Mouse (Mus musculus) hindbrain, postnatal 0 days (tissue): ENCODE measurements around the gene Crygd. TPM values are rescaled to one million over a fixed set of nuclear protein-coding genes. Genes with fewer than 3 reads are reported as not detected.
"Not testable (repeated sequence)": the region's sequence is repeated elsewhere in the genome, so short reads cannot be mapped to it uniquely, and the experiment has no call there.

ENCODE experiments used
- ATAC-seq: fragments of 200-750 bp; cut with Nextera tagmentation; 2 replicates; pipeline ENCODE4 v1.8.0; 2017; ENCODE audit warnings: mild to moderate bottlenecking, moderate TSS enrichment, moderate library complexity
- DNase-seq: peaks from one replicate; pipeline ENCODE4 v3.0.0-alpha.2; 2015; ENCODE audit warnings: low spot score
- H3K27ac ChIP-seq: fragments of 300-500 bp; sonication (generic); 2 replicates; pipeline ENCODE4 v1.5.1; 2014; ENCODE audit warnings: mild to moderate bottlenecking
- H3K27me3 ChIP-seq: fragments of 300-500 bp; sonication (generic); 2 replicates; pipeline ENCODE4 v1.6.1; 2014; ENCODE audit warnings: low read length, mixed read lengths; ENCODE audit not compliant: insufficient read depth
- H3K36me3 ChIP-seq: fragments of 300-500 bp; sonication (generic); 2 replicates; pipeline ENCODE4 v1.6.1; 2014; ENCODE audit warnings: low read length, mixed read lengths; ENCODE audit not compliant: insufficient read depth
- H3K4me1 ChIP-seq: fragments of 300-500 bp; sonication (generic); 2 replicates; pipeline ENCODE4 v1.6.1; 2014; ENCODE audit warnings: antibody characterized with exemption, low read length, mixed read lengths; ENCODE audit not compliant: insufficient read depth
- H3K4me2 ChIP-seq: fragments of 300-500 bp; sonication (generic); 2 replicates; pipeline ENCODE4 v1.6.1; 2014; ENCODE audit warnings: low read depth, mild to moderate bottlenecking, low read length, moderate library complexity, mixed read lengths
- H3K4me3 ChIP-seq: fragments of 300-500 bp; sonication (generic); 2 replicates; pipeline ENCODE4 v1.5.1; 2014; ENCODE audit warnings: low read length
- H3K9ac ChIP-seq: fragments of 300-500 bp; sonication (generic); replicated peaks from 2 replicates; pipeline ENCODE4 v1.6.1; 2014; ENCODE audit warnings: mild to moderate bottlenecking, low read length, moderate library complexity, mixed read lengths
- H3K9me3 ChIP-seq: fragments of 300-500 bp; sonication (generic); 2 replicates; pipeline ENCODE4 v1.6.1; 2016; ENCODE audit warnings: low read length, mixed read lengths
- CTCF ChIP-seq: IDR thresholded peaks from 2 replicates; pipeline ENCODE4 v1.5.1; 2016; ENCODE audit warnings: antibody characterized with exemption, control low read depth, low read depth
- WGBS: fragments of 180-500 bp; shearing (Covaris S2); extraction: QIAGEN DNeasy Blood & Tissue Kit; methylation state at CpG from one replicate; pipeline ENCODE4 v1.1.7; 2014; 5-methylcytosine and 5-hydroxymethylcytosine counted together
- polyA plus RNA-seq: library from polyadenylated mRNA; unstranded; fragments of >200 nt; fragmentation: Nextera tagmentation; extraction: Ambion mirVana; gene quantifications from 2 replicates; pipeline ENCODE4 v1.2.1, GENCODE M21; 2015
- total RNA-seq: library from RNA; depleted of rRNA; stranded (reverse); fragments of >200 nt; gene quantifications from 2 replicates; pipeline ENCODE4 v1.2.3, GENCODE M21; 2014

The Crygd gene
- total and polyA plus RNA-seq, 2 experiments from 2014 or later: not detected

- no peak for DNase-seq
- no peaks in the 10 kb centered on the region for H3K27me3 ChIP-seq
- H3K4me3 ChIP-seq: no peak within 1 kb of the TSS
- H3K36me3 ChIP-seq: no peaks in the 10 kb centered on the region
- no peak within 1 kb of the TSS for H3K4me2 ChIP-seq
- H3K4me1 ChIP-seq: no peaks in the 10 kb centered on the region
- no peak for ATAC-seq
- no peak within 1 kb of the TSS for H3K27ac ChIP-seq
- 58% methylated on average over 6 of the region's 6 CpGs for WGBS
- H3K9me3 ChIP-seq: no peaks in the 10 kb centered on the region
- no peak for TF ChIP-seq CTCF
- no peak within 1 kb of the TSS for H3K9ac ChIP-seq
These were observed 10.3 kb upstream of the Crygd start, which contains the start of gene Crygc for GRCm38 (mm10) chr1:65073589-65073988. Crygc (minus strand) TSS chr1:65073689.

- ATAC-seq (no peak), DNase-seq (no peak)
- Histone ChIP-seq H3K4me2 (no peak overlapping the region), H3K9me3 (no peaks in the 10 kb centered on the region), H3K36me3 (no peaks in the 10 kb centered on the region), H3K4me3 (no peak overlapping the region), H3K27ac (no peak overlapping the region), H3K27me3 (no peaks in the 10 kb centered on the region), H3K9ac (no peak overlapping the region), H3K4me1 (no peaks in the 10 kb centered on the region)
- no peak for TF ChIP-seq CTCF
These were observed 4.6 kb upstream of the Crygd start for GRCm38 (mm10) chr1:65067842-65068241.

GRCm38 (mm10) chr1:65064201-65064600, 949 bp upstream of the Crygd start:
- WGBS: 73% methylated on average over 15 of the region's 15 CpGs
- H3K27ac ChIP-seq: no peak overlapping the region

GRCm38 (mm10) chr1:65052140-65052539, 11.1 kb downstream of the Crygd start:
- no peaks in the 10 kb centered on the region for H3K27me3 ChIP-seq
- H3K4me2 ChIP-seq: no peak overlapping the region
- H3K36me3 ChIP-seq: no peaks in the 10 kb centered on the region
- no peak for TF ChIP-seq CTCF
- no peak for ATAC-seq
- H3K9ac ChIP-seq: no peak overlapping the region
- DNase-seq: no peak
- H3K4me3 ChIP-seq: no peak overlapping the region
- WGBS: 37% methylated on average over 2 of the region's 2 CpGs
- H3K27ac ChIP-seq: no peak overlapping the region
- no peaks in the 10 kb centered on the region for H3K4me1 ChIP-seq
- H3K9me3 ChIP-seq: no peaks in the 10 kb centered on the region

More at GRCm38 (mm10) chr1:65064201-65064600, 949 bp upstream of the Crygd start:
- Histone ChIP-seq H3K9me3 (no peaks in the 10 kb centered on the region), H3K4me3 (no peak overlapping the region), H3K4me2 (no peak overlapping the region), H3K36me3 (no peaks in the 10 kb centered on the region), H3K9ac (no peak overlapping the region), H3K4me1 (no peaks in the 10 kb centered on the region), H3K27me3 (no peaks in the 10 kb centered on the region)
- ATAC-seq: no peak
- no peak for TF ChIP-seq CTCF
- peak; percentile 28 for DNase-seq

- no peak for TF ChIP-seq CTCF
- DNase-seq (no peak), ATAC-seq (no peak)
- no peaks in the 10 kb centered on the region for H3K27me3 ChIP-seq
- H3K9me3 ChIP-seq: no peaks in the 10 kb centered on the region
- WGBS: 62% methylated on average over 7 of the region's 7 CpGs
- no peaks in the 10 kb centered on the region for H3K4me1 ChIP-seq
- H3K36me3 ChIP-seq: no peaks in the 10 kb centered on the region
- H3K9ac ChIP-seq: no peak overlapping the region
- no peak overlapping the region for H3K4me2 ChIP-seq
- no peak overlapping the region for H3K27ac ChIP-seq
- H3K4me3 ChIP-seq: no peak overlapping the region
These were observed 11.6 kb downstream of the Crygd start for GRCm38 (mm10) chr1:65051696-65052095.

- not testable (repeated sequence) for H3K9ac ChIP-seq, H3K36me3 ChIP-seq, H3K4me2 ChIP-seq, H3K9me3 ChIP-seq, H3K27me3 ChIP-seq, ATAC-seq, DNase-seq, H3K27ac ChIP-seq, H3K4me3 ChIP-seq, H3K4me1 ChIP-seq
- WGBS: 26% methylated on average over 8 of the region's 12 CpGs
These were observed 12.3 kb downstream of the Crygd start, which contains the start of gene Cryge for GRCm38 (mm10) chr1:65050952-65051351. Cryge (minus strand) TSS chr1:65051149.

- H3K36me3 ChIP-seq: no peaks in the 10 kb centered on the region
- H3K27ac ChIP-seq: no peak overlapping the region
- H3K9ac ChIP-seq: no peak overlapping the region
- DNase-seq (peak; percentile 53), ATAC-seq (peak; percentile 62)
- H3K4me3 ChIP-seq: no peak overlapping the region
- WGBS: 51% methylated on average over 11 of the region's 12 CpGs
- H3K9me3 ChIP-seq: no peaks in the 10 kb centered on the region
- no peak for TF ChIP-seq CTCF
- no peaks in the 10 kb centered on the region for H3K27me3 ChIP-seq
- H3K4me2 ChIP-seq: no peak overlapping the region
- no peaks in the 10 kb centered on the region for H3K4me1 ChIP-seq
These were observed 14.5 kb downstream of the Crygd start for GRCm38 (mm10) chr1:65048781-65049180.
